Mouse (Mus musculus) thymus, adult 2 months (tissue): ENCODE results near the gene Mapkapk2.

Source experiments
- CTCF ChIP-seq: fragments of 200-500 bp; IDR thresholded peaks from 2 replicates; pipeline ENCODE4 v1.5.1; 2012; ENCODE audit warnings: mild to moderate bottlenecking, control low read depth, low read length, moderate library complexity, borderline replicate concordance; ENCODE audit not compliant: control insufficient read depth, poor library complexity, insufficient read depth; ENCODE audit errors: extremely low read depth
- POLR2A ChIP-seq: fragments of 200-500 bp; IDR thresholded peaks from 2 replicates; pipeline ENCODE4 v1.6.1; 2012; ENCODE audit warnings: mild to moderate bottlenecking, low read length, control low read depth, moderate library complexity; ENCODE audit not compliant: control insufficient read depth, poor library complexity, insufficient read depth; ENCODE audit errors: extremely low read depth

- TF ChIP-seq CTCF: no peak
- no peak for TF ChIP-seq POLR2A
These were observed 47.6 kb downstream of the Mapkapk2 start for GRCm38 (mm10) chr1:131050011-131050410.
